Mouse (Mus musculus) heart, adult 2 months (tissue): ENCODE results near the gene Tagln3.

ENCODE experiments used
- CTCF ChIP-seq: fragments of 200-600 bp; IDR thresholded peaks from 2 replicates; pipeline ENCODE4 v1.8.1; 2022; ENCODE audit warnings: antibody characterized with exemption, mild to moderate bottlenecking, moderate library complexity
- EP300 ChIP-seq: fragments of 200-500 bp; IDR thresholded peaks from 2 replicates; pipeline ENCODE4 v1.6.1; 2011; ENCODE audit warnings: low read depth, low read length, control low read depth; ENCODE audit not compliant: insufficient read depth
- POLR2A ChIP-seq: fragments of 200-500 bp; IDR thresholded peaks from 2 replicates; pipeline ENCODE4 v1.6.1; 2011; ENCODE audit warnings: mild to moderate bottlenecking, low read depth, low read length, control low read depth; ENCODE audit not compliant: insufficient read depth

GRCm38 (mm10) chr16:45761425-45761824 is 37.0 kb upstream of the Tagln3 start:
- TF ChIP-seq POLR2A: no peak
- peak; percentile 59 for TF ChIP-seq CTCF
- TF ChIP-seq EP300: no peak
